Mouse (Mus musculus) forebrain, postnatal 0 days (tissue): Measurements from ENCODE around the gene Cntnap4. TPM values are rescaled to one million over a fixed set of nuclear protein-coding genes. Genes with fewer than 3 reads are reported as not detected.
A peak's percentile ranks its signal among the peaks of the same experiment; 100 is the strongest.

Experiments
- ATAC-seq: fragments of 200-750 bp; cut with Nextera tagmentation; 2 replicates; pipeline ENCODE4 v1.8.0; 2017; ENCODE audit warnings: mild to moderate bottlenecking, moderate library complexity
- DNase-seq: peaks from one replicate; pipeline ENCODE4 v3.0.0-alpha.2; 2015
- H3K27ac ChIP-seq: fragments of 300-500 bp; sonication (generic); 2 replicates; pipeline ENCODE4 v1.5.1; 2014; ENCODE audit warnings: low read depth, mild to moderate bottlenecking, antibody characterized with exemption, low read length, moderate library complexity, mixed read lengths
- H3K27me3 ChIP-seq: fragments of 300-500 bp; sonication (generic); 2 replicates; pipeline ENCODE4 v1.6.1; 2014; ENCODE audit warnings: mild to moderate bottlenecking, low read length, mixed read lengths; ENCODE audit not compliant: insufficient read depth
- H3K36me3 ChIP-seq: fragments of 300-500 bp; sonication (generic); 2 replicates; pipeline ENCODE4 v1.6.1; 2014; ENCODE audit warnings: mild to moderate bottlenecking, moderate library complexity; ENCODE audit not compliant: insufficient read depth
- H3K4me1 ChIP-seq: fragments of 300-500 bp; sonication (generic); 2 replicates; pipeline ENCODE4 v1.6.1; 2014; ENCODE audit warnings: antibody characterized with exemption; ENCODE audit not compliant: insufficient read depth
- H3K4me2 ChIP-seq: fragments of 300-500 bp; sonication (generic); 2 replicates; pipeline ENCODE4 v1.6.1; 2014; ENCODE audit warnings: low read depth, mild to moderate bottlenecking, moderate library complexity
- H3K4me3 ChIP-seq: fragments of 300-500 bp; sonication (generic); 2 replicates; pipeline ENCODE4 v1.5.1; 2014; ENCODE audit warnings: low read depth, low read length, mixed read lengths
- H3K9ac ChIP-seq: fragments of 300-500 bp; sonication (generic); 2 replicates; pipeline ENCODE4 v1.6.1; 2014; ENCODE audit warnings: mild to moderate bottlenecking
- H3K9me3 ChIP-seq: fragments of 300-500 bp; sonication (generic); 2 replicates; pipeline ENCODE4 v1.6.1; 2016; ENCODE audit warnings: low read length
- CTCF ChIP-seq: sonication (generic); IDR thresholded peaks from 2 replicates; pipeline ENCODE4 v1.5.1; 2016; ENCODE audit warnings: antibody characterized with exemption, control low read depth, low read depth
- WGBS: fragments of 180-500 bp; shearing (Covaris S2); extraction: QIAGEN DNeasy Blood & Tissue Kit; methylation state at CpG from one replicate; pipeline ENCODE4 v1.1.7; 2014; 5-methylcytosine and 5-hydroxymethylcytosine counted together
- polyA plus RNA-seq: library from polyadenylated mRNA; unstranded; fragments of >200 nt; fragmentation: Nextera tagmentation; extraction: Ambion mirVana; gene quantifications from 2 replicates; pipeline ENCODE4 v1.2.1, GENCODE M21; 2015
- total RNA-seq: library from RNA; depleted of rRNA; stranded (reverse); fragments of >200 nt; gene quantifications from 2 replicates; pipeline ENCODE4 v1.2.3, GENCODE M21; 2014

The Cntnap4 gene
- total and polyA plus RNA-seq, 2 experiments from 2014 or later: 14.0 to 39.2 TPM

GRCm38 (mm10) chr8:112588357-112589051, 18.7 kb downstream of the Cntnap4 start:
- Histone ChIP-seq H3K27ac (no peak overlapping the region), H3K36me3 (no peaks in the 10 kb centered on the region), H3K27me3 (no peaks in the 10 kb centered on the region), H3K4me2 (0 out of 2 replicates have a peak overlapping the region, but pooled peaks have one; percentile 25), H3K9ac (no peak overlapping the region), H3K4me3 (no peak overlapping the region), H3K4me1 (no peaks in the 10 kb centered on the region), H3K9me3 (no peaks in the 10 kb centered on the region)
- ATAC-seq (no peak), DNase-seq (no peak)
- no peak for TF ChIP-seq CTCF
- 76% methylated on average over 8 of the region's 8 CpGs for WGBS

GRCm38 (mm10) chr8:112589052-112589389, 19.2 kb downstream of the Cntnap4 start:
- ATAC-seq: no peak
- H3K9ac ChIP-seq: no peak overlapping the region
- DNase-seq: no peak

GRCm38 (mm10) chr8:112596023-112596776, 26.4 kb downstream of the Cntnap4 start:
- ATAC-seq: peak; percentile 79
- no peak overlapping the region for H3K4me3 ChIP-seq
- peak; percentile 37 for DNase-seq

More at GRCm38 (mm10) chr8:112589052-112589389, 19.2 kb downstream of the Cntnap4 start:
- Histone ChIP-seq H3K4me1 (no peaks in the 10 kb centered on the region), H3K4me3 (no peak overlapping the region), H3K27me3 (no peaks in the 10 kb centered on the region), H3K36me3 (no peaks in the 10 kb centered on the region), H3K9me3 (no peaks in the 10 kb centered on the region), H3K27ac (no peak overlapping the region), H3K4me2 (peak overlapping the region; percentile 25; the same call in 1 of the 2 replicates)
- WGBS: 77% methylated on average over 14 of the region's 14 CpGs
- no peak for TF ChIP-seq CTCF

GRCm38 (mm10) chr8:112599975-112600374, 30.1 kb downstream of the Cntnap4 start:
- no peaks in the 10 kb centered on the region for H3K27me3 ChIP-seq
- no peaks in the 10 kb centered on the region for H3K36me3 ChIP-seq
- no peak overlapping the region for H3K27ac ChIP-seq
- DNase-seq: no peak
- no peak overlapping the region for H3K4me3 ChIP-seq
- no peak for ATAC-seq
- no peak for TF ChIP-seq CTCF
- H3K9ac ChIP-seq: no peak overlapping the region
- H3K4me1 ChIP-seq: 0 out of 2 replicates have a peak, but pooled peaks cover 4% of the 10 kb centered on the region
- no peak overlapping the region for H3K4me2 ChIP-seq
- WGBS: 86% methylated on average over 11 of the region's 11 CpGs
- H3K9me3 ChIP-seq: no peaks in the 10 kb centered on the region

More at GRCm38 (mm10) chr8:112596023-112596776, 26.4 kb downstream of the Cntnap4 start:
- no peaks in the 10 kb centered on the region for H3K27me3 ChIP-seq
- H3K36me3 ChIP-seq: no peaks in the 10 kb centered on the region
- H3K4me1 ChIP-seq: 0 out of 2 replicates have a peak, but pooled peaks cover 4% of the 10 kb centered on the region
- H3K4me2 ChIP-seq: no peak overlapping the region
- H3K9me3 ChIP-seq: no peaks in the 10 kb centered on the region
- WGBS: 41% methylated on average over 15 of the region's 15 CpGs
- H3K27ac ChIP-seq: no peak overlapping the region
- H3K9ac ChIP-seq: no peak overlapping the region
- TF ChIP-seq CTCF: no peak

GRCm38 (mm10) chr8:112601150-112601549, 31.3 kb downstream of the Cntnap4 start:
- DNase-seq (no peak), ATAC-seq (no peak)
- H3K9ac ChIP-seq: no peak overlapping the region
- H3K4me3 ChIP-seq: no peak overlapping the region
- H3K9me3 ChIP-seq: no peaks in the 10 kb centered on the region
- 0 out of 2 replicates have a peak, but pooled peaks cover 1% of the 10 kb centered on the region for H3K4me1 ChIP-seq
- H3K4me2 ChIP-seq: no peak overlapping the region
- no peak overlapping the region for H3K27ac ChIP-seq
- H3K27me3 ChIP-seq: no peaks in the 10 kb centered on the region
- WGBS: 82% methylated on average over 1 of the region's 1 CpGs
- no peaks in the 10 kb centered on the region for H3K36me3 ChIP-seq
- TF ChIP-seq CTCF: no peak

GRCm38 (mm10) chr8:112610121-112610520, 40.3 kb downstream of the Cntnap4 start:
- Histone ChIP-seq H3K4me1 (no peaks in the 10 kb centered on the region), H3K9me3 (no peaks in the 10 kb centered on the region), H3K27me3 (no peaks in the 10 kb centered on the region), H3K27ac (no peak overlapping the region), H3K4me3 (no peak overlapping the region), H3K9ac (no peak overlapping the region), H3K4me2 (no peak overlapping the region), H3K36me3 (no peaks in the 10 kb centered on the region)
- DNase-seq (no peak), ATAC-seq (no peak)
- 77% methylated on average over 6 of the region's 6 CpGs for WGBS
- TF ChIP-seq CTCF: no peak

- no peak overlapping the region for H3K4me3 ChIP-seq
- no peak overlapping the region for H3K9ac ChIP-seq
- no peak for TF ChIP-seq CTCF
- no peaks in the 10 kb centered on the region for H3K36me3 ChIP-seq
- WGBS: 89% methylated on average over 7 of the region's 7 CpGs
- no peak overlapping the region for H3K4me2 ChIP-seq
- H3K4me1 ChIP-seq: no peaks in the 10 kb centered on the region
- ATAC-seq (no peak), DNase-seq (no peak)
- no peaks in the 10 kb centered on the region for H3K27me3 ChIP-seq
- no peak overlapping the region for H3K27ac ChIP-seq
- H3K9me3 ChIP-seq: no peaks in the 10 kb centered on the region
Measured at GRCm38 (mm10) chr8:112628791-112629190, 58.9 kb downstream of the Cntnap4 start.
